Mouse (Mus musculus) G1E (cell line): ENCODE measurements around the gene Schip1.

Experiments
- CTCF ChIP-seq: IDR thresholded peaks from 2 replicates; pipeline ENCODE4 v1.5.1; 2012; ENCODE audit warnings: low read depth, low read length, inconsistent platforms, mixed read lengths
- GATA1 ChIP-seq: IDR thresholded peaks from 2 replicates; pipeline ENCODE4 v1.6.1; 2012; ENCODE audit warnings: borderline replicate concordance, low read length, inconsistent platforms, mixed read lengths
- POLR2AphosphoS5 ChIP-seq: IDR thresholded peaks from 2 replicates; pipeline ENCODE4 v1.6.1; 2012; ENCODE audit warnings: low read depth, low read length, inconsistent platforms; ENCODE audit not compliant: insufficient replicate concordance
- TAL1 ChIP-seq: conservative IDR thresholded peaks from 2 replicates; pipeline ENCODE4 v1.6.1; 2012; ENCODE audit warnings: low read depth, low read length, inconsistent platforms, mixed read lengths

GRCm38 (mm10) chr3:68638703-68639102 lies 574.1 kb downstream of the Schip1 start:
- TF ChIP-seq TAL1 (no peak), CTCF (no peak), POLR2AphosphoS5 (no peak), GATA1 (no peak)
